Mouse (Mus musculus): ENCODE measurements around the gene Gprc5c.

The Gprc5c gene

DNA sequence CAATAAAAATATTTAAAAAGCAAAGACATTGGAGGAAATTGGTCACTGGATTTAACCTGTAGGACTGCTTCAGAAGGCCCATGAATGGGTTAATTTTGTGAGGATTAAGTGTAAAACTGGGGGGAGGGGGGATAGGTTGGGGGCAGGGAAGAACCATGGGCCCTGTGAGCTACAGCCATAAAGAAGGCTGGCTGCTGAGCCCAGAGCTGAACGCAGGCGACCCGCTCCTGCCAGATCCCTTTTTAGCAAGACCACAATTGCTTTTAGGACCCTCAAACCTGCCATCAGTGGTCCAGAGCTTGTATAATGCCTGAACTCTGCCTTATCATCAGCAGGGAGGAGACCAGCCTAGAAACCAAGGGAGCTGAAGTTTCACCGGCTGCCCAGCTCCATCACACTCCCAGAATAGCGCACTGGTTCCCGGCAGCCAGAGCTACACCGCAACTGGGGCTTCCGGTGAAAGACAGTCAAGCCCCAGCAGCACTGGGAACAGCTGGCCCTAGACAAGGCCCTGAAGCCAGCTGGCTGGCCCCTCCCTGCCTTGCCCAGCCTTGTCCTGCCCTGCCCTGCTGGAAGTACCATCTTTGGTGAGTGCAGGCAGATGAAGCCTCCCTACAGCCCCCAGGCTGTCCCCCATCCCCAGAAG is 7.0 kb upstream of the Gprc5c start:
- DNase-seq, result no peak

DNA sequence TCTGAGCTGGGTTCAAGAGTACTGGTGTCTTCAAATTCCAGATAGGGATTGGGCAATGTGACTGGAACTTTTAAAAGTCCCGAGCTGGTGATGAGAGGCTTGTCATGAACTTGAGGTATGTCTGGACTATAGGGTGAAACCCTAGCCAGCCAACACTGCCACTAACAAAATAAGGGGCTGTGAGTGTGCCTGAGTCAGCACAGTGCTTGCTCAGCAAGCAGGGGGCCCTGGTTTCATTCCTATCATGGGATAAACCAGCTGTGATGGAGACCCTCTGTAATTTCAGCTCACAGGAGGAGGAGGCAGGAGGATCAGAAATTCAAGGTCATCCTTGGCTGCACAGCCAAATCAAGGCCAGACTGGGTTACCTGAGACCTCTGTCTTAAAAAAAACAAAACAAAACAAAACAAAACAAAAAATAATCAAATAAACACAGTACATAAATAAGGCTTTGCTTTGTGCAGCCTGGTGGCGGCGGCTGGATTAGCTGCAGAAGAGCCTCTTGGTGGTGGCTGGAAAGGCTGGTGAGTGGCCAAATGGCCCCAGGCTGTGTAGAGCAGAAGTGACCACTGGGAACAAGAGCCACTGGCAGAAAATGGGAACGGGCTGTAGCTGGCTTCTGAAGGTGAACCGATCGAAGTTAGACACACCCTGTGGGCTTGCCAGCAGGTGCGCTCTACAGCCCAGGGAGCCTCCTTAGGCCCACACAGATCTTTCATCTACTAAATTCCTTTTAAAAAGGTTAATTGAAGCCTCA is 6.3 kb upstream of the Gprc5c start:
- no peak for DNase-seq

- DNase-seq, result no peak
Observed at GRCm38 (mm10) chr11:114846336-114846735, 4.6 kb upstream of the Gprc5c start.

- no peak for DNase-seq
Observed at GRCm38 (mm10) chr11:114847008-114847407, 3.9 kb upstream of the Gprc5c start.

- DNase-seq, result no peak
Observed at GRCm38 (mm10) chr11:114849572-114849971, 1.4 kb upstream of the Gprc5c start.

- no peak for DNase-seq
Observed at GRCm38 (mm10) chr11:114850066-114850451, 893 bp upstream of the Gprc5c start.

DNA sequence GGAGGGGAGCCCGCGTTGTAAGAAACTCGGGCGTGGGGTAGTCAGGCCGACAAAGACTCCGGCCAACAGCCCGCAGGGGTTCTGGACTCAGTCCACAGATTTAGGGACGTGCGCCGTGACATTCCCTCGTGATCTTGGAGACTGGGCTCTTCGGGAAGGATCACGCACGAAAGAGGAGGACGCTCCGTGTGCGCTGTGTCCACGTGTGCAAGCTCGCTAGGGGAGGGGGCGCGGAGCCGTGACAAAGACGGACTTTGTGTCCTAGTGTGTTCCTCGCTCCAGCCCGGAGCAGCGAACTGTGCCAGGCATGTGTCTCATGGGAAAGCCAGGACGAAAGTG is 286 bp downstream of the Gprc5c start:
- no peak for DNase-seq

DNA sequence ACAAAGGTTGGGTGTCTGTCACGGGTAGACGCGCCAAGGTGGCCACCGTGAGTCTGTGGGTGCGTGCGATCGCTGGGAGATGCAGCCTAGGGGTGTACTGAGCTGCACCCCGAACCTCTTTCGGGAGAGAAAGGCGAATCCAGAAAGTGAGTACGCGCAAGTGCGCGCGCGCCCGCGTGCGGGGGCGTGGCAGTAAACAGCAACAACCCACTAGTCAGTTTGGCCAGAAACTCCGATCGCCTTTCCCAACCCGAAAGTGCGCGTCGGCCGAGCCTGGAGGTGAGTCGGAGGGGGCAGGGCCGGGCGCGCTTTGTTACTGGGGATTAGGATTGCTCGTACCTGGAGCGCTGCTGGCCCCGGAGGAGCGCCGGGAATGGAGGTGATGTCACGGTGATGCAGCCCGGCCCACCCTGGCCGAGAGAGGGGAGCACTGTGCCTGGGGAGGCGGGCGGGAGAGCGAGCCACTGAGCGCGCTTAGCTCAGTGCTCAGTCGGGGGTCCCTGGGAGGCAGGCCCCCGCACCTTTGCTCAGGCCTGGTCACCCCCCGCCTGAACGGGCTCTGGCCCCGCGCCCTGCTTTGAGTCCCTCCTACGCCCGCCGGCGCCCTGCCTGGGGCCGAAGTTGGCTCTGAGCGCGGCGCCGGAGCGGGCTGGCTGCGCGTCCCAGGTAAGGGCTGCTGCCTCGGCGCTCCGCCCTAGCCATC is 807 bp downstream of the Gprc5c start:
- DNase-seq, result no peak

DNA sequence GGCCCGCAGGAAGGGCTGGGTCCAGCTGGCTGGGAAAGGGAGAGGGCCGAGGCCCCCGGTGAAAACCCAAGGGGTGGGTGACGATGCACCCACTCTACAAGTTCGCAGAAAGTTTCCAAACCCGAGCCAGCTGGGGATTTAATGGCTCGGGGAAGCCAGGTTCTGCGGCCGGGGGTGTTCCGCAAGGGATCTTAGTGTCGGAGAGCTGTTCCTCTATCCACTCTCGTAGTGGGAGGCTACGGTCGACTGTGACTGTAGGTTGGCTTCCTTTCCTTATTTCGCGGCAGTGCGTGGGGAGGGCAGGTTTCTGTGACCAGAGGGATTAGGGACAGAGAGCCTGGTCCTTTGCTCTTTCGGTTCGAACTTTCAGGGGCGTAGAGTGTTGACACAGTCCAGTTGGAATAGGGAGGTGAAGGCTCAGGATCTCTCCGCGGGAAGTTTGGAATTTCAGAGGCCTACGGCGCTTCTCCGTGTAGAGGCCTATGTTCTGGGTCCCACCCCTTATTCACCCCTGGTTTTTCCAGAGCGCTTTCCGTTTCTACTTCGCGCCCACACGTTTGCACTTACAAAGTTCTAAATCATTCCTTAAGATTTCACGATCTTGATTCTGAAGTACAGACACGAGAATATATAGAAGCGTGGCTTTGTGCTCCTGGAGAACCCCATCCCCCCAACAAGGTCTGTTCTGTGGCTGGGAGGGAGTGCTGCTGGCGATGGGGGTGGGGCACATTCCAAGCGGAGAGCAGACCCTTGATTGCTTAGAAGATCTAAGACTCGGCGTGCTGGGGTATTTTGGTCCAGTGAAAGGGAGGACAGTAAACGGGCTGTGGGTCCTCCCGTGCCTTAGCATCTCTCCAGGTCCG is 1.6 kb downstream of the Gprc5c start:
- no peak for DNase-seq

DNA sequence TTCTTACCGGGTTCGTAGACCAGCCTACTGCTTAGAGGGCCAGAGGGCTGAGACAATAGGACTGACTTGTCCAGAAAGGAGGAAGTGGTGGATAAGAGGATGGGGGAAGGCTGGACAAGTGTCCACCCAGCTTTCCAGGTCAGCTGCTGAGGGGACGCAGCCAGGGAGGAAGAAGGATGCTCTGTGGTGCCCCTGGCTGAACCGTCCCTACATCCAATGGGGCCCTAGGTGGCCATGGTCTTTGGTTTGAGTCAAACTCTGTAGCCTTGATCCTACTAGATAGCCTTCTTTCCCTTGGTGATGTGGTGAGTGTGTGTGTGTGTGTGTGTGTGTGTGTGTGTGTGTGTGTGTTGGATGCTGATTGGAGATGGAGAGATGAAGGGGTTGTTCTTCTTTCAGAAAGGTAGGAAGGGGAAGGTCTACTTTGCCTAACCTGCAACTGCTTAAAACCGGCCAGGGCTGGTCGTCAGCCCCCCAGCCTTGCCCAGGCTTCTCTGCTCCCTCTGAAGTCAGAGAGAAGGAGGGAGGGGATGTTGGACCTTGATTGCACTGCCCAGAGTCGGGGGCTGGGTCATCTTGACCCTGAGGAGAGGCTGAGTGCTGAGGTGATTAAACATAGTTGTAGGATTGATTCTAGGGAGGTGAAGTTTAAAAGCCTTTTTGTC is 2.4 kb downstream of the Gprc5c start:
- DNase-seq, result no peak

DNA sequence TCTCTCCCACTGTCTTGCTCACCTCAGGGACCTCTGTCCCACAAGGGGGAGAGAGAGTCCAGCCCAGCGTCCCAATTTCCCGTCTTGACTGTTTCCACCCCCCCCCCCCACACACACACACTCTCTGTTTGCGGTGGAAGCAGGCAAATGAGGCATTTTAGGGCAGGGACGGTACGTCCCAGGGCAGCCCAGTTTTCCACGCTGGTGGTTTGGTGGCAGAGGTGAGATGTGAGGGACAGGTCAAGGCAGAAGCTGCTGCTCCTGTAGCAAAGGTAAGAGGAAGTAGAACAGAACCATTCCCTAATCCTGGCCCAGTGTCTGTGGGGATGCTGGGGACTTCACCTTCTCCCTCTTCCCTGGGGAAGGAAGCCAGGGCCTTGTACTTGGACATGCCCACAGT is 3.6 kb downstream of the Gprc5c start:
- DNase-seq, result no peak

- DNase-seq, result no peak
Observed at GRCm38 (mm10) chr11:114856125-114856524, 5.2 kb downstream of the Gprc5c start.

- DNase-seq, result peak; percentile 46
Observed at GRCm38 (mm10) chr11:114858641-114859040, 7.7 kb downstream of the Gprc5c start.

DNA sequence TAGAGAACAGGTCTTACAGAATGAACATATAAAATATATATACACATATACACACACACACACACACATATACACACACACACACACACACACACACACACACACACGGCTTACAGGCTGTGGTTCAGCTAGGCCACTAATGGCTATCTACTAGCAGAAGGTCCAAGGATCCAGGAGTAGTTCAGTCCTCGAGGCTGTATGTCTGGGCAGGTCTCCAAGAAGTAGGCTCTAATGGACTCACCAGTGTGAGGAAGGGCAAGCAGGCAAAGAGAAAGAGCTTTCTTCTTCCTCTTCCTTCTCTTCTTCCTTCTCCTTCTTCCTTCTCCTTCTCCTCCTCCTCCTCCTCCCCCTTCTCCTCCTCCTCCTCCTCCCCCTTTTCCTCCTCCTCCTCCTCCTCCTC is 10.1 kb downstream of the Gprc5c start:
- DNase-seq, result no peak

DNA sequence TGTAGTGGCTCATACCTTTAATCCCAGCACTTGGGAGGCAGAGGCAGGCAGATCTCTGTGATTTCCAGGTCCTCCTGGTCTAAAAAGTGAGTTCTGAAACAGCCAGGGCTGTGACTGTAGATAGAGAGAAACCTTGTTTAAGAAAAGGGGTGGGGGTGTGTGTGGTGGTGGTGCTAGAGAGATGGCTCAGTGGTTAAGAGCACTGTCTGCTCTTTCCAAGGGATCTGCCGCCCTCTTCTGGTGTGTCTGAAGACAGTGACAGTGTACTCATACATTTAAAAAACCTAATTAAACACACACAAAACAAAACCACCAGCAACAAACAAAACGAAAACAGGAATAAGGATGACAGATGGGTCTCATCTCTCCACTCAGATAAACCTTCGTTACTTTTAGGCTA is 11.7 kb downstream of the Gprc5c start:
- no peak for DNase-seq

DNA sequence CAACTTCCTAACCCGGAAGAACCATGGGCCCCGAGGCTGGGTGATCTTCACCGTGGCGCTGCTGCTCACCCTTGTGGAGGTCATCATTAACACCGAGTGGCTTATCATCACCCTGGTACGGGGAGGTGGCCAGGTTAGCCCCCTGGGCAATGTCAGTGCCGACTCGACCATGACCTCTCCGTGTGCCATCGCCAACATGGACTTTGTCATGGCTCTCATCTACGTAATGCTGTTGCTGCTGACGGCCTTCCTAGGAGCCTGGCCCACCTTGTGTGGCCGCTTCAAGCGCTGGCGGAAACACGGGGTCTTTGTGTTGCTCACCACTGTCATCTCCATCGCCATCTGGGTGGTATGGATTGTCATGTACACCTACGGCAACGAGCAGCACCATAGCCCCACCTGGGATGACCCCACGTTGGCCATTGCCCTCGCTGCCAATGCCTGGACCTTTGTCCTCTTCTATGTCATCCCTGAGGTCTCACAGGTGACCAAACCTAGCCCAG is 13.0 kb downstream of the Gprc5c start:
- no peak for DNase-seq

GRCm38 (mm10) chr11:114865999-114866398 is 15.0 kb downstream of the Gprc5c start:
- no peak for DNase-seq

DNA sequence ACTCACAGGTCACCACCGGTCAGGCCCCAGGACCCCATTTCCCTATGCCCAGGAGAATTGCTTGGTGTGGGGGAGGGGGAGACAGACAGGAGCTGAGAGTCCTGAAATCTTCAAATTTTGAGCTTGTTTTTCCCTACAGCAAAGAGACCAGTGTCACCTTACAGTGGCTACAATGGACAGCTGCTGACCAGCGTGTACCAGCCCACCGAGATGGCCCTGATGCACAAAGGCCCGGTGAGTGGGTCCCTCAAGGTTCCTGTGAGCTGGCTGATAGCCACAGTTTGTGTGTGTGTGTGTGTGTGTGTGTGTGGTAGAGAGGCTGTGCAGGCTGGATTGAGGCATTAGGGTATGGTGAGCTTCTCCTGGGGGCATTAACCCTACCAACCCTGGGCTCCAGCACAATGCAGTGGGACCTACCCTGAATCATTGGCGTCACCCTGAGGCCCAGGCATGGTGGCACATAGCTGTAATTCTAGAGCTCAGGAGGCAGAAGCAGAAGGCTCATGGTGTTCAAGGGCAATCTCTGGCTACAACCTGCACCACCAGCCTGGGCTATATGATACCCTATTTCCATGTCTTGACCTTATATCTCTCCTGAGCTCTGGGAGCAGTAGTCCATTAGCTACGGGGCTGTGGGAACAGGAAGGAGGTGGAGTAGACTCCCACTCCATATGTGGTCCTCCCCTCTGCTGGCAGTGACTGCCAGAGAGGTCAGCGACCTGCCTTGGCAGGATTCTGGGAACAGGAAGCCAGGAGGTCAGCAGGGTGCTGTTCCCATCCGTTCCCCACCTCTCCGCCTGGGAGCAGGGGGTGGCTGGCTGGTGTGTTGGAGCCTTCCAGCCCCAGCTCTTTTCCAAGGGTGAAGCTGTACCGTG is 15.8 kb downstream of the Gprc5c start:
- DNase-seq, result no peak

DNA sequence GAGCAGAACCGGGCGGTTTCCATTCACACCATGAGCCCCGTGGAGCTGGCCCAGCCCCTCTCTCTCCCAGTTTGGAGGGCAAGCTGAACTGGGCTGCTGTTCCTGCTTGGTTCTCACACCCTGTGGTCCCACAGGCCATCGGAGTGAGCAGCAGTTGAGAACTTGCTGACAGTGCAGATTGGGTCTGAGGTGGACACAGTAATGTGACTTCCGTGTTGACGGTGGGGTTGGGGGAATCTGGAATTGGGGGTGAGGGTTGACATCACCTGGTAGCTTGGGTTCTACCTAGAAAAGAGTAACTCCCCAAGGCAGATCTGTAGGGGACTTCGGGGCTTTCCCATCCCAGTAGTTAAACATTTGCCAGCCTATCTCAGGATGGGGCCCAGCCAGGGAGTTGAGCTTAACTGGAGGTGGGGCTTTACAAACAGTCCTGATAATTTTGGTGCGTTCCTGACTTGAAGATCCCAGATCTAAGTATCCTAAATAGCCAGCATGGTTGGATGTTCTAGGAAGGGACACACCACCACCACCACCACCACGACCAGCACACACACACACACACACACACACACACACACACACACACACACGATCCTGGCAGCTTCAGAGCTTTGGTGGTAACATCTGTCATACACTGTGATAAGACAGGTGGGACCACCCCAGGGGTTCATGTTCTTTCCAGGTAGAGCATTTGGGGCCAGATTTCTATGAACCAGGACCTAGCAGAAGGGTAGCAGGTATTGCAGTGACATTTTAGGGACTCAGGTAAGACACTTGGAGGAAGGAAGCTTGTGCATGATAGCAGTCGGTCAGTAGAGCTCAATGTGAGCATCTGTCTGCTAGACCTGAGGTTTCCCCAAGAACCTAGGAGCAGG is 16.6 kb downstream of the Gprc5c start:
- DNase-seq, result no peak

DNA sequence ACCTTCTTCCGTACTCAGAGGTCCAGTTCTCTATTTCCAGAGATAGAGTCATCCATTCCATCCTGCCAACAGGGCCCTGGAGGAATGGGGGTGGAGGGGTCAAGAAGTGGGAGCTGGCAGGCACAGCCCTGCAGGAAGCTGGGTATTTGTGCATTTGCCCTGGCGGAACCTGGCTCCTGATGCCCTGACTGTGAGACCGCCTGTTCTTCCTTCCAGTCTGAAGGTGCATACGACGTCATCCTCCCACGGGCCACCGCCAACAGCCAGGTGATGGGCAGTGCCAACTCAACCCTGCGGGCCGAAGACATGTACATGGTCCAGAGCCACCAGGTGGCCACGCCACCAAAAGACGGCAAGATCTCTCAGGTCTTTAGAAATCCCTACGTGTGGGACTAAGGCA is 17.3 kb downstream of the Gprc5c start:
- no peak for DNase-seq
